Mouse (Mus musculus) kidney, adult 2 months (tissue): ENCODE results near the gene 2410131K14Rik. TPM values are rescaled to one million over a fixed set of nuclear protein-coding genes. Genes with fewer than 3 reads are reported as not detected.

Experiments
- DNase-seq: peaks from one replicate; pipeline ENCODE4 v3.0.0; 2021
- H3K27ac ChIP-seq: fragments of 200-500 bp; 2 replicates; pipeline ENCODE4 v1.5.1; 2012; ENCODE audit warnings: low read depth, low read length, control low read depth, inconsistent platforms; ENCODE audit not compliant: insufficient read depth
- H3K27me3 ChIP-seq: fragments of 200-500 bp; replicated peaks from 2 replicates; pipeline ENCODE4 v1.6.1; 2012; ENCODE audit warnings: mild to moderate bottlenecking, moderate library complexity, low read length, inconsistent platforms; ENCODE audit not compliant: control insufficient read depth, insufficient read depth
- H3K36me3 ChIP-seq: fragments of 200-500 bp; 2 replicates; pipeline ENCODE4 v1.6.1; 2012; ENCODE audit warnings: mild to moderate bottlenecking, moderate library complexity, low read length, inconsistent platforms; ENCODE audit not compliant: control insufficient read depth, insufficient read depth
- H3K4me1 ChIP-seq: fragments of 200-500 bp; 2 replicates; pipeline ENCODE4 v1.6.1; 2011; ENCODE audit warnings: low read length; ENCODE audit not compliant: control insufficient read depth, insufficient read depth
- H3K4me3 ChIP-seq: fragments of 200-500 bp; 2 replicates; pipeline ENCODE4 v1.5.1; 2011; ENCODE audit warnings: mild to moderate bottlenecking, low read depth, low read length, control low read depth; ENCODE audit not compliant: insufficient read depth
- CTCF ChIP-seq: fragments of 200-500 bp; conservative IDR thresholded peaks from 2 replicates; pipeline ENCODE4 v1.5.1; 2011; ENCODE audit warnings: low read depth, mild to moderate bottlenecking, control low read depth, low read length, moderate library complexity, mixed read lengths; ENCODE audit not compliant: insufficient read depth, insufficient read length
- POLR2A ChIP-seq: fragments of 200-500 bp; IDR thresholded peaks from one replicate; pipeline ENCODE4 v1.6.1; 2011; ENCODE audit warnings: low read depth, low read length, control low read depth
- whole genome bisulfite sequencing: fragments of 180-500 bp; shearing (Covaris S2); methylation state at CpG from one replicate; pipeline ENCODE4 v1.1.7; 2018; 5-methylcytosine and 5-hydroxymethylcytosine counted together
- polyA plus RNA-seq: library from polyadenylated mRNA; depleted of rRNA; stranded (reverse); fragments of >200 nt; gene quantifications from 2 replicates; pipeline ENCODE4 v1.2.3, GENCODE M21; 2012

The 2410131K14Rik gene
- polyA plus RNA-seq, 1 experiment: 10.0 TPM

- no peak for TF ChIP-seq POLR2A
- TF ChIP-seq CTCF: no peak
- H3K36me3 ChIP-seq: no peaks in the 10 kb centered on the region
- H3K4me3 ChIP-seq: no peak overlapping the region
- no peak overlapping the region for H3K27ac ChIP-seq
- H3K4me1 ChIP-seq: peaks cover 5% of the 10 kb centered on the region; the same call in 1 of the 2 replicates
- no peak for DNase-seq
- WGBS: 91% methylated on average over 8 of the region's 8 CpGs
- H3K27me3 ChIP-seq: no peaks in the 10 kb centered on the region
Measured at GRCm38 (mm10) chr5:118247378-118247777, 2.4 kb downstream of the 2410131K14Rik start.

- H3K27ac ChIP-seq: 0 out of 2 replicates have a peak overlapping the region, but pooled peaks have one; percentile 14
- WGBS: 77% methylated on average over 5 of the region's 7 CpGs
- peaks cover 5% of the 10 kb centered on the region; the same call in 1 of the 2 replicates for H3K4me1 ChIP-seq
- H3K27me3 ChIP-seq: no peaks in the 10 kb centered on the region
- H3K4me3 ChIP-seq: no peak overlapping the region
- no peaks in the 10 kb centered on the region for H3K36me3 ChIP-seq
- DNase-seq: no peak
- TF ChIP-seq CTCF (no peak), POLR2A (no peak)
Measured at GRCm38 (mm10) chr5:118250987-118251386, 6.0 kb downstream of the 2410131K14Rik start.

GRCm38 (mm10) chr5:118253551-118253950 lies 8.5 kb downstream of the 2410131K14Rik start:
- Histone ChIP-seq H3K4me1 (no peaks in the 10 kb centered on the region), H3K4me3 (no peak overlapping the region), H3K36me3 (no peaks in the 10 kb centered on the region), H3K27ac (no peak overlapping the region), H3K27me3 (no peaks in the 10 kb centered on the region)
- TF ChIP-seq POLR2A (no peak), CTCF (no peak)
- WGBS: 88% methylated on average over 3 of the region's 3 CpGs
- DNase-seq: no peak

- no peak for DNase-seq
- Histone ChIP-seq H3K27ac (no peak overlapping the region), H3K27me3 (no peaks in the 10 kb centered on the region), H3K4me1 (peaks cover 8% of the 10 kb centered on the region; the same call in 1 of the 2 replicates), H3K36me3 (no peaks in the 10 kb centered on the region), H3K4me3 (no peak overlapping the region)
- TF ChIP-seq CTCF: peak; percentile 34; the same call in 1 of the 2 replicates
- TF ChIP-seq POLR2A: no peak
- WGBS: 95% methylated on average over 4 of the region's 4 CpGs
Measured at GRCm38 (mm10) chr5:118256981-118257380, 12.0 kb downstream of the 2410131K14Rik start.

GRCm38 (mm10) chr5:118259152-118259551 lies 14.1 kb downstream of the 2410131K14Rik start:
- TF ChIP-seq POLR2A (no peak), CTCF (no peak)
- no peaks in the 10 kb centered on the region for H3K36me3 ChIP-seq
- no peak overlapping the region for H3K27ac ChIP-seq
- no peaks in the 10 kb centered on the region for H3K27me3 ChIP-seq
- H3K4me1 ChIP-seq: peaks cover 8% of the 10 kb centered on the region; the same call in 1 of the 2 replicates
- WGBS: 69% methylated on average over 6 of the region's 6 CpGs
- peak; percentile 32 for DNase-seq
- H3K4me3 ChIP-seq: no peak overlapping the region

GRCm38 (mm10) chr5:118259636-118260035 lies 14.6 kb downstream of the 2410131K14Rik start:
- TF ChIP-seq CTCF (no peak), POLR2A (no peak)
- no peak overlapping the region for H3K27ac ChIP-seq
- H3K36me3 ChIP-seq: no peaks in the 10 kb centered on the region
- no peaks in the 10 kb centered on the region for H3K27me3 ChIP-seq
- no peak overlapping the region for H3K4me3 ChIP-seq
- DNase-seq: no peak
- peaks cover 8% of the 10 kb centered on the region; the same call in 1 of the 2 replicates for H3K4me1 ChIP-seq
- WGBS: 81% methylated on average over 6 of the region's 6 CpGs

- Histone ChIP-seq H3K27ac (no peak overlapping the region), H3K4me1 (peaks cover 8% of the 10 kb centered on the region; the same call in 1 of the 2 replicates), H3K27me3 (no peaks in the 10 kb centered on the region), H3K36me3 (no peaks in the 10 kb centered on the region), H3K4me3 (no peak overlapping the region)
- no peak for DNase-seq
- TF ChIP-seq POLR2A (no peak), CTCF (no peak)
- 76% methylated on average over 10 of the region's 10 CpGs for WGBS
Measured at GRCm38 (mm10) chr5:118260055-118260454, 15.0 kb downstream of the 2410131K14Rik start.
